Mouse (Mus musculus) c-Kit-positive CD71-positive TER-119-negative erythroid progenitor cells, embryonic 14.5 days (primary cell): ENCODE data around the gene Cfd.
A peak's percentile ranks its signal among the peaks of the same experiment; 100 is the strongest.

Experiments used
- DNase-seq: peaks from one replicate; pipeline ENCODE4 v3.0.0-alpha.2; 2013; ENCODE audit warnings: low read depth

The Cfd gene

GRCm38 (mm10) chr10:79890670-79891069, at the start of gene Cfd:
Cfd (plus strand) TSS chr10:79890853.
- DNase-seq = no peak

- no peak for DNase-seq
Observed at GRCm38 (mm10) chr10:79842322-79842721, 48.3 kb upstream of the Cfd start.

- no peak for DNase-seq
Observed at GRCm38 (mm10) chr10:79843476-79843875, 47.2 kb upstream of the Cfd start.

GRCm38 (mm10) chr10:79846553-79846952, 44.1 kb upstream of the Cfd start:
- DNase-seq = no peak

- no peak for DNase-seq
Observed at GRCm38 (mm10) chr10:79849941-79850628, 40.6 kb upstream of the Cfd start.

GRCm38 (mm10) chr10:79851653-79852052, 39.0 kb upstream of the Cfd start:
- DNase-seq = no peak

- no peak for DNase-seq
Observed at GRCm38 (mm10) chr10:79852107-79852789, 38.4 kb upstream of the Cfd start.

- no peak for DNase-seq
Observed at GRCm38 (mm10) chr10:79852827-79853226, 37.8 kb upstream of the Cfd start.

GRCm38 (mm10) chr10:79853392-79853791, 37.3 kb upstream of the Cfd start:
- DNase-seq = peak; percentile 51

GRCm38 (mm10) chr10:79853860-79854795, 36.5 kb upstream of the Cfd start, which contains the start of gene Ptbp1:
Ptbp1 (plus strand) TSS chr10:79854427.
- peak; percentile 100 for DNase-seq

- DNase-seq = peak; percentile 34
Observed at GRCm38 (mm10) chr10:79854801-79855541, 35.7 kb upstream of the Cfd start.

- peak; percentile 30 for DNase-seq
Observed at GRCm38 (mm10) chr10:79855558-79856184, 35.0 kb upstream of the Cfd start.

GRCm38 (mm10) chr10:79856280-79856679, 34.4 kb upstream of the Cfd start:
- no peak for DNase-seq

GRCm38 (mm10) chr10:79856704-79857451, 33.8 kb upstream of the Cfd start:
- DNase-seq = no peak

- DNase-seq = no peak
Observed at GRCm38 (mm10) chr10:79857452-79857811, 33.2 kb upstream of the Cfd start.

- DNase-seq = no peak
Observed at GRCm38 (mm10) chr10:79857894-79858293, 32.8 kb upstream of the Cfd start.

- DNase-seq = no peak
Observed at GRCm38 (mm10) chr10:79858416-79859074, 32.1 kb upstream of the Cfd start.

GRCm38 (mm10) chr10:79859116-79859515, 31.5 kb upstream of the Cfd start:
- DNase-seq = no peak

GRCm38 (mm10) chr10:79860079-79860911, 30.4 kb upstream of the Cfd start:
- DNase-seq = no peak
